Mouse (Mus musculus): ENCODE data around the gene Abi3bp.

DNA sequence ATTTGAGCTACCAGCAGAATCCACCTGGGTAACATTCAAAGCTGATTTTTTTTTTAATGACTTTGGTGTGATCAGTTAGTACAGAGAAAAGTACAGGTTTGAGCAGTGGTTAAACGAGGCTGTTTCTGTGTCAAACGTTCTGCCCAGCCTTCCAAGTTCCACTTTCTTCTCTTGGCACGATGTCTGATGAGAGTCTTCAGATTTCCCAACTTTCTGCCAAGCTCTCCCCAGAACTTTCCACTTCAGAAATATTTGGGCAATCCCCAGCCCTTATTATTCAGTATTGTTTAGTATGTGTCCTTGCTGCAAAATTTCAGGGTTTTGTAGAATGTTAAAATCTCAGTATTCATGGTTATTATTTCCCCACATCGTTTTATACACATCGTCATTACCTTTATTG is 115.9 kb downstream of the Abi3bp start:
- no peak for TF ChIP-seq CTCF (IDR thresholded peaks at IDR 0.05; ENCODE audit: low read depth)
- TF ChIP-seq EP300 (IDR thresholded peaks at IDR 0.05; ENCODE audit: low read depth): no peak
